Mouse (Mus musculus) heart, embryonic 11.5 days (tissue): ENCODE results near the gene Cox6a2. TPM values are rescaled to one million over a fixed set of nuclear protein-coding genes. Genes with fewer than 3 reads are reported as not detected.

ENCODE experiments used
- ATAC-seq: fragments of 200-750 bp; cut with Nextera tagmentation; replicated peaks from 2 replicates; pipeline ENCODE4 v1.8.0; 2017; ENCODE audit warnings: moderate library complexity; ENCODE audit not compliant: insufficient number of reproducible peaks, low FRiP score, low TSS enrichment
- H3K27ac ChIP-seq: fragments of 300-500 bp; sonication (generic); 2 replicates; pipeline ENCODE4 v1.5.1; 2014; ENCODE audit warnings: mild to moderate bottlenecking, low read depth, low read length
- H3K27me3 ChIP-seq: fragments of 300-500 bp; sonication (generic); 2 replicates; pipeline ENCODE4 v1.6.1; 2014; ENCODE audit warnings: mild to moderate bottlenecking, low read length, mixed read lengths; ENCODE audit not compliant: control insufficient read depth, insufficient read depth
- H3K36me3 ChIP-seq: fragments of 300-500 bp; sonication (generic); 2 replicates; pipeline ENCODE4 v1.6.1; 2014; ENCODE audit warnings: mild to moderate bottlenecking, low read length, moderate library complexity, mixed read lengths; ENCODE audit not compliant: control insufficient read depth, insufficient read depth
- H3K4me1 ChIP-seq: fragments of 300-500 bp; sonication (generic); 2 replicates; pipeline ENCODE4 v1.6.1; 2014; ENCODE audit warnings: low read length; ENCODE audit not compliant: control insufficient read depth, insufficient read depth
- H3K4me2 ChIP-seq: fragments of 300-500 bp; sonication (generic); 2 replicates; pipeline ENCODE4 v1.6.1; 2014; ENCODE audit warnings: mild to moderate bottlenecking, moderate library complexity
- H3K4me3 ChIP-seq: fragments of 300-500 bp; sonication (generic); 2 replicates; pipeline ENCODE4 v1.5.1; 2014; ENCODE audit warnings: low read depth, low read length
- H3K9ac ChIP-seq: fragments of 300-500 bp; sonication (generic); 2 replicates; pipeline ENCODE4 v1.6.1; 2014; ENCODE audit warnings: mild to moderate bottlenecking, low read depth, low read length, moderate library complexity
- H3K9me3 ChIP-seq: fragments of 300-500 bp; sonication (generic); replicated peaks from 2 replicates; pipeline ENCODE4 v1.6.1; 2016; ENCODE audit warnings: low read length; ENCODE audit not compliant: control insufficient read depth
- WGBS: fragments of 180-500 bp; shearing (Covaris S2); extraction: QIAGEN DNeasy Blood & Tissue Kit; methylation state at CpG from one replicate; pipeline ENCODE4 v1.1.7; 2014; ENCODE audit not compliant: insufficient replicate concordance; 5-methylcytosine and 5-hydroxymethylcytosine counted together
- polyA plus RNA-seq: library from polyadenylated mRNA; unstranded; fragments of >200 nt; fragmentation: Nextera tagmentation; extraction: Ambion mirVana; gene quantifications from 2 replicates; pipeline ENCODE4 v1.2.1, GENCODE M21; 2014

Gene Cox6a2
- polyA plus RNA-seq, 1 experiment from 2014 or later = 543 TPM

- Histone ChIP-seq H3K9me3 (no peaks in the 10 kb centered on the region), H3K4me2 (no peak overlapping the region), H3K9ac (no peak overlapping the region), H3K27ac (no peak overlapping the region), H3K4me3 (no peak overlapping the region), H3K4me1 (no peaks in the 10 kb centered on the region), H3K27me3 (no peaks in the 10 kb centered on the region), H3K36me3 (no peaks in the 10 kb centered on the region)
- ATAC-seq = no peak
- WGBS = 58% methylated on average over 4 of the region's 4 CpGs
Measured at GRCm38 (mm10) chr7:128219952-128220351, 13.8 kb upstream of the Cox6a2 start.

GRCm38 (mm10) chr7:128209826-128210225 lies 3.6 kb upstream of the Cox6a2 start:
- Histone ChIP-seq H3K4me2 (no peak overlapping the region), H3K36me3 (no peaks in the 10 kb centered on the region), H3K27ac (no peak overlapping the region), H3K9ac (no peak overlapping the region), H3K9me3 (no peaks in the 10 kb centered on the region), H3K4me3 (no peak overlapping the region), H3K27me3 (no peaks in the 10 kb centered on the region), H3K4me1 (no peaks in the 10 kb centered on the region)
- whole genome bisulfite sequencing = 48% methylated on average over 3 of the region's 3 CpGs
- ATAC-seq = no peak

GRCm38 (mm10) chr7:128208187-128208586 lies 2.0 kb upstream of the Cox6a2 start:
- no peak for ATAC-seq
- H3K9me3 ChIP-seq = no peaks in the 10 kb centered on the region
- H3K9ac ChIP-seq = no peak overlapping the region
- H3K36me3 ChIP-seq = no peaks in the 10 kb centered on the region
- H3K4me2 ChIP-seq = no peak overlapping the region
- H3K27me3 ChIP-seq = no peaks in the 10 kb centered on the region
- no peaks in the 10 kb centered on the region for H3K4me1 ChIP-seq
- 7% methylated on average over 4 of the region's 4 CpGs for WGBS
- H3K4me3 ChIP-seq = no peak overlapping the region
- no peak overlapping the region for H3K27ac ChIP-seq

- Histone ChIP-seq H3K4me1 (no peaks in the 10 kb centered on the region), H3K4me3 (peak overlapping the region; percentile 44), H3K4me2 (peak overlapping the region; percentile 55), H3K9ac (peak overlapping the region; percentile 63), H3K36me3 (no peaks in the 10 kb centered on the region), H3K9me3 (no peaks in the 10 kb centered on the region), H3K27me3 (no peaks in the 10 kb centered on the region), H3K27ac (peak overlapping the region; percentile 66)
- 74% methylated on average over 18 of the region's 18 CpGs for WGBS
- ATAC-seq = no peak
Measured at GRCm38 (mm10) chr7:128205695-128206094, 492 bp downstream of the Cox6a2 start.

GRCm38 (mm10) chr7:128204179-128204578 lies 2.0 kb downstream of the Cox6a2 start:
- Histone ChIP-seq H3K27ac (no peak overlapping the region), H3K4me1 (no peaks in the 10 kb centered on the region), H3K4me3 (no peak overlapping the region), H3K36me3 (no peaks in the 10 kb centered on the region), H3K4me2 (no peak overlapping the region), H3K27me3 (no peaks in the 10 kb centered on the region), H3K9me3 (no peaks in the 10 kb centered on the region), H3K9ac (no peak overlapping the region)
- no peak for ATAC-seq
- 89% methylated on average over 8 of the region's 8 CpGs for WGBS

GRCm38 (mm10) chr7:128203071-128203470 lies 3.1 kb downstream of the Cox6a2 start:
- Histone ChIP-seq H3K4me3 (no peak overlapping the region), H3K27me3 (no peaks in the 10 kb centered on the region), H3K4me1 (no peaks in the 10 kb centered on the region), H3K27ac (no peak overlapping the region; the same call in 1 of the 2 replicates), H3K9me3 (no peaks in the 10 kb centered on the region), H3K36me3 (no peaks in the 10 kb centered on the region), H3K4me2 (no peak overlapping the region), H3K9ac (no peak overlapping the region)
- ATAC-seq = no peak
- WGBS = 74% methylated on average over 9 of the region's 9 CpGs

GRCm38 (mm10) chr7:128201607-128202006 lies 4.6 kb downstream of the Cox6a2 start:
- Histone ChIP-seq H3K4me1 (no peaks in the 10 kb centered on the region), H3K4me3 (no peak overlapping the region), H3K27me3 (no peaks in the 10 kb centered on the region), H3K9ac (no peak overlapping the region), H3K4me2 (no peak overlapping the region), H3K36me3 (no peaks in the 10 kb centered on the region), H3K27ac (no peak overlapping the region), H3K9me3 (no peaks in the 10 kb centered on the region)
- ATAC-seq = no peak
- WGBS = 86% methylated on average over 9 of the region's 9 CpGs

GRCm38 (mm10) chr7:128181691-128182090 lies 24.5 kb downstream of the Cox6a2 start:
- WGBS = 85% methylated on average over 10 of the region's 10 CpGs
- no peaks in the 10 kb centered on the region for H3K36me3 ChIP-seq
- ATAC-seq = no peak

GRCm38 (mm10) chr7:128180546-128180945 lies 25.6 kb downstream of the Cox6a2 start:
- ATAC-seq = no peak
- no peak overlapping the region for H3K4me2 ChIP-seq
- H3K4me1 ChIP-seq = no peaks in the 10 kb centered on the region
- H3K4me3 ChIP-seq = no peak overlapping the region
- no peaks in the 10 kb centered on the region for H3K36me3 ChIP-seq
- H3K9ac ChIP-seq = no peak overlapping the region
- 63% methylated on average over 6 of the region's 6 CpGs for WGBS
- no peaks in the 10 kb centered on the region for H3K9me3 ChIP-seq
- no peaks in the 10 kb centered on the region for H3K27me3 ChIP-seq
- H3K27ac ChIP-seq = no peak overlapping the region

More at GRCm38 (mm10) chr7:128181691-128182090, 24.5 kb downstream of the Cox6a2 start:
- Histone ChIP-seq H3K4me2 (no peak overlapping the region), H3K27ac (no peak overlapping the region), H3K4me1 (no peaks in the 10 kb centered on the region), H3K9ac (no peak overlapping the region), H3K27me3 (no peaks in the 10 kb centered on the region), H3K9me3 (no peaks in the 10 kb centered on the region), H3K4me3 (no peak overlapping the region)
